Mouse (Mus musculus) 3134 (cell line): ENCODE measurements at regions not wholly inside any gene's neighbourhood (a gene's known extent, or its start where the extent isn't known, plus 50 kb on each side); places are given as distances from the start of the nearest gene placed in this dataset.

ENCODE experiments used
- DNase-seq: peaks from one replicate; pipeline ENCODE4 v3.0.0-alpha.2; 2011; ENCODE audit warnings: low spot score; ENCODE audit not compliant: insufficient read length; ENCODE audit errors: extremely low read depth

DNA sequence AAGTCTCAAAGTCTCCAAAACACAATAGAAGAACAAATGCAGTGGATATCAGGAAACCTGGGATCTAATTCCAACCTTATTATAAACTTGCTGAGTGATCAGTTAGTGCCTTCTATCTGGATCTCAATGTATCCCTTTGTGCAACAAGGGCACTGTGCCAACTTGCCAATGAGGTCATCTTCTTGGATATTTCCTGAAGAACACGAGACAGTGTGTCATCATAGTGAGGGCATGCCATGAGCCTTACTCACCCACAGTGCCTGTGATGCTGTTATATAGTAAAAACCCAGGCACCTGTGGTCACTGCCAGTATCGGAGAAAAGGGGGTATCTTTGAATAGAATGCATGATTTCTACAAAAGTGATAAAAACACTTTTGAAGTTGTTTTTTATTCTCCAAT lies 60.2 kb upstream of the Cd34 start:
- DNase-seq, result peak; percentile 71

DNA sequence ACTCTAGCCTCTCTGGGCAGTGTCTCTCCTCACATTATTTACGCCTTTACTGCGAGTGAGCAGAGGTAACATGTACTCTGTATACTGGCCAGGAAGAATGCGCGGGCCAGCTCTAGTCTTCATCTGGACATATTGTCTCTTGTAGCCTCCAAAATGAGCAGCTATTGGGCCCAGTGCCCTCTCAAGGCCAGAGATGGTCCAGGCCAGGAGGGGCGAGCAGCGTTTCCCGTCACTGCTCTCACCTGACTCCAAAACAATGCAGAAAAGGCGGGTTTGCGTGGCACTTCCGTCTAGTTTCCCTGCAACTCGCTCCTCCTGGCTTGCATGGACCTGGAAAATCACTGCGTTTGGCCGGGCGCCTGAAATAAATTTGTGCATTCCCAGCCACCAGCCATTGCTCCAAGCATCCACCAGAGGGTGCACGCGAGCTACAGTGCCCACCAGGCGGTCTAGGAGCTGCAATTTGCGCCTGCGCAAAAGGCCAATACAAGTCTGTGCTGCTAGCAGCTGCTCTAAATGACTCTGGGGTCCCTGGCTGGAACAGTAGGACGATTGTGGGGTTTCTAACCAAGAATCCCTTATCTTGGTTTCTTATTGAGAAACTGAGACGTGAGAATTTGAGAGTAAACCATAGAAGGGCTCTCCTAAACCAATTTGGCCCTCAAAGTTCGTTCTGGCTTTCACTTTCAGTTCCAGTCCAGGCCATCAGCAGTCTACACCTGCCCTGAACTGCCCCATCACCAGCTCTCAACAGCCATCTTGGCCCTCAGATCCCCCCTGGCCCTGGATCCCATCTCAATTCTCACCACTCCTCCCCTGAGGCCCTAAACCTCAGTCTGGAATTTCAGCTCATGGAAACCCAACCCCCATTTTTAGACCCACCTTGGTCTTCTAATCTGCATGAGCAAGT lies 59.0 kb upstream of the Cd34 start:
- DNase-seq, result peak; percentile 90

DNA sequence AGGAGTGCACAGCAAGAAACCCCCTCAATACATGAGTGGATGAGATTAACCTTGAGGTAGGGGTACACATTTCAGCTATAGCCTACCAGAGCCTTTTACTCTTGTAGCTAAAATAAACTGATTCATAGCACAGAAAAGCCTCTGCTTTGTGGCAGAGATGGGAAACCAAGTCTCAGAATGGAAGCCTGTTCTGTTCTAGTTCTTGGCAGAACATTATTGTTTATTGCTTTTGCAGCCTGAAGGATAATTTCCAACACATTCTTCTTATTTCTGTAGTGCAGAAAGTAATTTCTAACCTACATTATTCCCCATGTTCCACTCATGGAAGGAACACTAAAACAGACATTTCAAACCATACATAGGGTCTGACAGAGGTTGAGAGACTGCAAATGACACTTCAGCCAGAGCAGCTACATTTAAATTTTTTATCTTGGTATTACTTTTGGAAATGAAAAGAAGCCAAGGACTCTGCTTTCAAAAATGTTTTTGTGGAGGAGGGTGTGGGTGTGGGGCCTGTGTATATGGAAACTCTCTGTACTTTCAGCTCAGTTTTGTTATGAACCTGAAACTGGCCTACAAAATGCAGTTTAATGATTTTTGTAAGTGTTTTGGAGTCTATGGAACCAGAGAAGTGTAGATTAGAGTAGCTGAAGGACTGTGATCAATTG lies 56.9 kb upstream of the Cd34 start:
- no peak for DNase-seq

DNA sequence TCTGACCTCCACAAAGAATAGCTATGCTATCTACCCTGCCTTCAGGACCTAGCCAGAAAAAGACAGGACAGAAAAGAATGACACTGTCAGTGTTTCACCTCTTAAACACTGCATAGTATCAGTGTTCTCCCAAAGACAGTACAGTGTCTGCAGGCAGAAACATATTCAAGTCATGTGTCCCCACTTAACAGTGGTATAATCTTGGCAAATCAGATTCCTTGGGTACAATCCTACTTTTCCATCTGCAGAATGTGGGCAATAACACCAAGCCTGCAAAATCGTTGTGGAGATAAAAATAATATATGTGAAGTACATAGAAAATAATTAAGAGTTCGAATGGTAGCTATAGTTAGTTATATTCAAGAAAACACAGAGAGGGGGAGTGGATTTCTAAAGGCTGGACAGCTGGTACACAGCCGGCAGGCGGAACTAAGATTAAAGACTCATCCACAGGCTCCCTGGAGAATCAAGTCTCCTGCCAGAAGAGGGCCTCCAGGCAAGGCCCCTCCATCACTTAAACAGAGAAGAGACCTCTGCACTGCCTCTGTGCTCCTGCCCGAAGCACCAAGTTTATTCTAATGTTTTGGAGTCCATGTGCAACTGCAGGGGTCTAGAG lies 53.4 kb upstream of the Cd34 start:
- no peak for DNase-seq

DNA sequence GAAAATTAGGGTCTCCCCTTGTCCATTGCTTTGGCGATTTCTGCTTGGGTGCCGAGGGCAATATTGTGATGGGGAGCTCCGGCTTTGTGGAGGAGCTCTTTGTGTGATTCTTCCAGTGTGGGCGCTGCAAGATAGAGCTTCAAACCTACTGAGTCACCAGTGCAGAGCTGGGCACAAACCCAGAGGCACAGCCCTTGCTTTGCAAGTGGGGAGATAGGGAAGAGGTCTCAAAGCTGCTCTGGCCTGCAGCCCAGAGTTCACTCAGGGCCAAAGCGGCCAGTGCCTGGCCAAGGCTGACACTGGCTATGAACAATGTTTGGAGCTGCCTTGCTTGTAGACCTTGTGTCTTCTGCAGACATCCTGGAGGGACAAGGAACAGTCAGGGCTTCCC lies 52.9 kb upstream of the Cd34 start:
- peak; percentile 81 for DNase-seq
